Mouse (Mus musculus) adrenal gland, adult 2 months (tissue): ENCODE data around the gene Cox8b. TPM values are rescaled to one million over a fixed set of nuclear protein-coding genes. Genes with fewer than 3 reads are reported as not detected.

Experiments
- DNase-seq: peaks from one replicate; pipeline ENCODE4 v3.0.0; 2021
- long read RNA-seq: library from polyadenylated mRNA; stranded (forward); transcript quantifications from one replicate; pipeline ENCODE4 v2.0.0, GENCODE M21; 2021
- polyA plus RNA-seq: library from polyadenylated mRNA; depleted of rRNA; stranded (reverse); fragments of >200 nt; gene quantifications from 2 replicates; pipeline ENCODE4 v1.2.3, GENCODE M21; 2012; rRNA removed
- total RNA-seq, 2 experiments: library from RNA; stranded (reverse); gene quantifications; 2 replicates each; pipeline ENCODE4 v1.2.3; 2021

Gene Cox8b
- 1,000 to 10,000 TPM; 1,499 to 1,761 TPM for total RNA-seq
- polyA plus RNA-seq: 454 and 875 TPM in 2 replicates
- long read RNA-seq, transcript Cox8b-201 (2 exons, 360 nt): major isoform, 942 of 980 reads
- long read RNA-seq, partial matches to known transcripts: 19 of 980 reads
- long read RNA-seq, other reads (novel, unspliced or antisense): 19 of 980 reads

GRCm38 (mm10) chr7:140900220-140900619 is at the start of gene Cox8b:
Gene Cox8b (minus strand): TSS chr7:140900446.
- DNase-seq: no peak

- no peak for DNase-seq
Measured at GRCm38 (mm10) chr7:140949255-140949654, 49.0 kb upstream of the Cox8b start.

- peak; percentile 78 for DNase-seq
Measured at GRCm38 (mm10) chr7:140948161-140948560, 47.9 kb upstream of the Cox8b start.

GRCm38 (mm10) chr7:140946980-140947379 is 46.7 kb upstream of the Cox8b start:
- DNase-seq: no peak

GRCm38 (mm10) chr7:140946311-140946710 is 46.1 kb upstream of the Cox8b start:
- no peak for DNase-seq

- no peak for DNase-seq
Measured at GRCm38 (mm10) chr7:140945247-140945646, 45.0 kb upstream of the Cox8b start.

GRCm38 (mm10) chr7:140944236-140944635 is 44.0 kb upstream of the Cox8b start:
- DNase-seq: no peak

- DNase-seq: no peak
Measured at GRCm38 (mm10) chr7:140943356-140943755, 43.1 kb upstream of the Cox8b start.

- DNase-seq: no peak
Measured at GRCm38 (mm10) chr7:140942811-140943210, 42.6 kb upstream of the Cox8b start.

GRCm38 (mm10) chr7:140942341-140942740 is 42.1 kb upstream of the Cox8b start:
- peak; percentile 50 for DNase-seq

GRCm38 (mm10) chr7:140941222-140942051 is 41.2 kb upstream of the Cox8b start, which contains the start of gene Pgghg:
Gene Pgghg (plus strand): TSS chr7:140941391.
- peak; percentile 94 for DNase-seq

GRCm38 (mm10) chr7:140939669-140940171 is 39.5 kb upstream of the Cox8b start:
- DNase-seq: no peak

GRCm38 (mm10) chr7:140938896-140939295 is 38.6 kb upstream of the Cox8b start:
- no peak for DNase-seq

- no peak for DNase-seq
Measured at GRCm38 (mm10) chr7:140938436-140938835, 38.2 kb upstream of the Cox8b start.

GRCm38 (mm10) chr7:140927181-140927580 is 26.9 kb upstream of the Cox8b start:
- DNase-seq: no peak

- DNase-seq: no peak
Measured at GRCm38 (mm10) chr7:140923070-140923775, 23.0 kb upstream of the Cox8b start.

- peak; percentile 78 for DNase-seq
Measured at GRCm38 (mm10) chr7:140922398-140923069, 22.3 kb upstream of the Cox8b start.

- DNase-seq: no peak
Measured at GRCm38 (mm10) chr7:140921225-140921975, 21.2 kb upstream of the Cox8b start.

- no peak for DNase-seq
Measured at GRCm38 (mm10) chr7:140920418-140921029, 20.3 kb upstream of the Cox8b start, which contains the start of gene Nlrp6. Gene Nlrp6 (plus strand): TSS chr7:140920902.

GRCm38 (mm10) chr7:140919911-140920310 is 19.7 kb upstream of the Cox8b start:
- DNase-seq: no peak
